Mouse (Mus musculus) heart, embryonic 10.5 days (tissue): Measurements from ENCODE around the gene Gabbr1. TPM values are rescaled to one million over a fixed set of nuclear protein-coding genes. Genes with fewer than 3 reads are reported as not detected.
"Not testable (repeated sequence)": the region's sequence is repeated elsewhere in the genome, so short reads cannot be mapped to it uniquely, and the experiment has no call there.

Experiments
- DNase-seq: peaks from one replicate; pipeline ENCODE4 v3.0.0-alpha.2; 2017; ENCODE audit warnings: low spot score
- H3K27ac ChIP-seq: fragments of 300-500 bp; sonication (generic); 2 replicates; pipeline ENCODE4 v1.5.1; 2016; ENCODE audit warnings: mild to moderate bottlenecking
- H3K27me3 ChIP-seq: fragments of 300-500 bp; sonication (generic); 2 replicates; pipeline ENCODE4 v1.6.1; 2016; ENCODE audit warnings: mild to moderate bottlenecking; ENCODE audit not compliant: poor library complexity, insufficient read depth, severe bottlenecking
- H3K36me3 ChIP-seq: fragments of 300-500 bp; sonication (generic); 2 replicates; pipeline ENCODE4 v1.6.1; 2016; ENCODE audit warnings: mild to moderate bottlenecking, moderate library complexity
- H3K4me1 ChIP-seq: fragments of 300-500 bp; sonication (generic); 2 replicates; pipeline ENCODE4 v1.6.1; 2016; ENCODE audit warnings: mild to moderate bottlenecking
- H3K4me3 ChIP-seq: fragments of 300-500 bp; sonication (generic); 2 replicates; pipeline ENCODE4 v1.5.1; 2016; ENCODE audit warnings: mild to moderate bottlenecking, moderate library complexity
- H3K9me3 ChIP-seq: fragments of 300-500 bp; sonication (generic); 2 replicates; pipeline ENCODE4 v1.6.1; 2016; ENCODE audit warnings: mild to moderate bottlenecking, moderate library complexity
- WGBS: fragments of 180-500 bp; shearing (Covaris S2); methylation state at CpG from one replicate; pipeline ENCODE4 v1.1.7; 2016; 5-methylcytosine and 5-hydroxymethylcytosine counted together
- polyA plus RNA-seq: library from polyadenylated mRNA; unstranded; fragments of >200 nt; fragmentation: Nextera tagmentation; extraction: Ambion mirVana; gene quantifications from 2 replicates; pipeline ENCODE4 v1.2.1, GENCODE M21; 2016

The Gabbr1 gene
- polyA plus RNA-seq, 1 experiment from 2014 or later = 9.6 TPM

GRCm38 (mm10) chr17:37019242-37019641 lies 26.5 kb upstream of the Gabbr1 start:
- not testable (repeated sequence) for H3K36me3 ChIP-seq, H3K27me3 ChIP-seq, H3K4me1 ChIP-seq, H3K27ac ChIP-seq, DNase-seq, H3K9me3 ChIP-seq, H3K4me3 ChIP-seq
- WGBS = 97% methylated on average over 5 of the region's 5 CpGs

- Histone ChIP-seq H3K4me3 (no peak within 1 kb of the TSS), H3K27ac (no peak within 1 kb of the TSS), H3K9me3 (no peaks in the 10 kb centered on the region), H3K4me1 (no peaks in the 10 kb centered on the region), H3K36me3 (no peaks in the 10 kb centered on the region), H3K27me3 (no peaks in the 10 kb centered on the region)
- 70% methylated on average over 9 of the region's 9 CpGs for WGBS
- DNase-seq = no peak
These were observed 22.9 kb upstream of the Gabbr1 start, which contains the start of gene Mog for GRCm38 (mm10) chr17:37022628-37023576. Gene Mog, minus strand, starts transcription at chr17:37023398.

GRCm38 (mm10) chr17:37026425-37026824 lies 19.3 kb upstream of the Gabbr1 start:
- 98% methylated on average over 2 of the region's 2 CpGs for WGBS

GRCm38 (mm10) chr17:37027486-37027885 lies 18.3 kb upstream of the Gabbr1 start:
- Histone ChIP-seq H3K27ac (peak overlapping the region; percentile 90), H3K27me3 (no peaks in the 10 kb centered on the region), H3K4me1 (no peaks in the 10 kb centered on the region), H3K9me3 (no peaks in the 10 kb centered on the region), H3K36me3 (no peaks in the 10 kb centered on the region), H3K4me3 (no peak overlapping the region)
- WGBS = 95% methylated on average over 4 of the region's 4 CpGs
- DNase-seq = no peak

More at GRCm38 (mm10) chr17:37026425-37026824, 19.3 kb upstream of the Gabbr1 start:
- no peak overlapping the region for H3K4me3 ChIP-seq
- no peak overlapping the region for H3K27ac ChIP-seq
- no peak for DNase-seq
- no peaks in the 10 kb centered on the region for H3K4me1 ChIP-seq
- H3K36me3 ChIP-seq = no peaks in the 10 kb centered on the region
- no peaks in the 10 kb centered on the region for H3K9me3 ChIP-seq
- no peaks in the 10 kb centered on the region for H3K27me3 ChIP-seq

- Histone ChIP-seq H3K9me3 (no peaks in the 10 kb centered on the region), H3K4me3 (peak overlapping the region; percentile 57), H3K27me3 (no peaks in the 10 kb centered on the region), H3K36me3 (no peaks in the 10 kb centered on the region), H3K27ac (peak overlapping the region; percentile 90), H3K4me1 (no peaks in the 10 kb centered on the region)
- WGBS = 5% methylated on average over 10 of the region's 10 CpGs
- DNase-seq = no peak
These were observed 17.6 kb upstream of the Gabbr1 start for GRCm38 (mm10) chr17:37028212-37028611.

- no peaks in the 10 kb centered on the region for H3K27me3 ChIP-seq
- H3K27ac ChIP-seq = peak overlapping the region; percentile 90
- WGBS = under 1% methylated on average over 14 of the region's 14 CpGs
These were observed 17.1 kb upstream of the Gabbr1 start for GRCm38 (mm10) chr17:37028683-37029120.

GRCm38 (mm10) chr17:37029162-37029561 lies 16.6 kb upstream of the Gabbr1 start:
- no peaks in the 10 kb centered on the region for H3K27me3 ChIP-seq
- WGBS = 74% methylated on average over 8 of the region's 8 CpGs
- no peaks in the 10 kb centered on the region for H3K4me1 ChIP-seq

More at GRCm38 (mm10) chr17:37028683-37029120, 17.1 kb upstream of the Gabbr1 start:
- no peaks in the 10 kb centered on the region for H3K9me3 ChIP-seq
- peak overlapping the region; percentile 57 for H3K4me3 ChIP-seq
- H3K36me3 ChIP-seq = no peaks in the 10 kb centered on the region
- DNase-seq = peak; percentile 98
- H3K4me1 ChIP-seq = no peaks in the 10 kb centered on the region

GRCm38 (mm10) chr17:37039127-37039894 lies 6.5 kb upstream of the Gabbr1 start:
- WGBS = 70% methylated on average over 2 of the region's 2 CpGs
- no peak overlapping the region for H3K27ac ChIP-seq
- no peaks in the 10 kb centered on the region for H3K36me3 ChIP-seq
- no peak for DNase-seq
- H3K27me3 ChIP-seq = no peaks in the 10 kb centered on the region
- no peaks in the 10 kb centered on the region for H3K9me3 ChIP-seq
- no peak overlapping the region for H3K4me3 ChIP-seq
- H3K4me1 ChIP-seq = no peaks in the 10 kb centered on the region

More at GRCm38 (mm10) chr17:37029162-37029561, 16.6 kb upstream of the Gabbr1 start:
- no peak for DNase-seq
- peak overlapping the region; percentile 90 for H3K27ac ChIP-seq
- H3K4me3 ChIP-seq = peak overlapping the region; percentile 57
- H3K9me3 ChIP-seq = no peaks in the 10 kb centered on the region
- H3K36me3 ChIP-seq = no peaks in the 10 kb centered on the region

GRCm38 (mm10) chr17:37044651-37045244 lies 1.0 kb upstream of the Gabbr1 start:
- peaks cover 25% of the 10 kb centered on the region for H3K27me3 ChIP-seq
- no peak for DNase-seq
- peaks cover 23% of the 10 kb centered on the region for H3K4me1 ChIP-seq
- WGBS = 82% methylated on average over 7 of the region's 7 CpGs
- H3K9me3 ChIP-seq = no peaks in the 10 kb centered on the region
- H3K27ac ChIP-seq = peak overlapping the region; percentile 97
- H3K4me3 ChIP-seq = peak overlapping the region; percentile 96
- no peaks in the 10 kb centered on the region for H3K36me3 ChIP-seq

GRCm38 (mm10) chr17:37046312-37047112 lies 746 bp downstream of the Gabbr1 start:
- Histone ChIP-seq H3K36me3 (no peaks in the 10 kb centered on the region), H3K9me3 (no peaks in the 10 kb centered on the region), H3K27me3 (peaks cover 27% of the 10 kb centered on the region), H3K27ac (peak overlapping the region; percentile 97), H3K4me1 (peaks cover 38% of the 10 kb centered on the region), H3K4me3 (peak overlapping the region; percentile 96)
- DNase-seq = peak; percentile 79
- under 1% methylated on average over 33 of the region's 58 CpGs for WGBS

- 20% methylated on average over 19 of the region's 19 CpGs for WGBS
- peak overlapping the region; percentile 96 for H3K4me3 ChIP-seq
- DNase-seq = no peak
These were observed 1.7 kb downstream of the Gabbr1 start for GRCm38 (mm10) chr17:37047332-37047976.

More at GRCm38 (mm10) chr17:37047332-37047976, 1.7 kb downstream of the Gabbr1 start:
- peaks cover 38% of the 10 kb centered on the region for H3K4me1 ChIP-seq
- H3K27me3 ChIP-seq = peaks cover 27% of the 10 kb centered on the region
- no peaks in the 10 kb centered on the region for H3K36me3 ChIP-seq
- H3K9me3 ChIP-seq = no peaks in the 10 kb centered on the region
- H3K27ac ChIP-seq = no peak overlapping the region
